Mouse (Mus musculus) midbrain, embryonic 10.5 days (tissue): ENCODE results near the gene Scfd1. TPM values are rescaled to one million over a fixed set of nuclear protein-coding genes. Genes with fewer than 3 reads are reported as not detected.

Source experiments
- DNase-seq: peaks from one replicate; pipeline ENCODE4 v3.0.0-alpha.2; 2017; ENCODE audit warnings: low spot score
- H3K27ac ChIP-seq: fragments of 300-500 bp; sonication (generic); replicated peaks from 2 replicates; pipeline ENCODE4 v1.5.1; 2016; ENCODE audit warnings: mild to moderate bottlenecking
- H3K27me3 ChIP-seq: fragments of 300-500 bp; sonication (generic); 2 replicates; pipeline ENCODE4 v1.6.1; 2016; ENCODE audit warnings: low read depth, mild to moderate bottlenecking; ENCODE audit not compliant: poor library complexity, severe bottlenecking
- H3K36me3 ChIP-seq: fragments of 300-500 bp; sonication (generic); 2 replicates; pipeline ENCODE4 v1.6.1; 2016; ENCODE audit warnings: mild to moderate bottlenecking, moderate library complexity
- H3K4me1 ChIP-seq: fragments of 300-500 bp; sonication (generic); 2 replicates; pipeline ENCODE4 v1.6.1; 2016
- H3K4me3 ChIP-seq: fragments of 300-500 bp; sonication (generic); 2 replicates; pipeline ENCODE4 v1.5.1; 2016; ENCODE audit warnings: mild to moderate bottlenecking, moderate library complexity
- H3K9me3 ChIP-seq: fragments of 300-500 bp; sonication (generic); replicated peaks from 2 replicates; pipeline ENCODE4 v1.6.1; 2016; ENCODE audit warnings: mild to moderate bottlenecking
- WGBS: fragments of 180-500 bp; shearing (Covaris S2); methylation state at CpG from one replicate; pipeline ENCODE4 v1.1.7; 2016; 5-methylcytosine and 5-hydroxymethylcytosine counted together
- polyA plus RNA-seq: library from polyadenylated mRNA; unstranded; fragments of >200 nt; fragmentation: Nextera tagmentation; extraction: Ambion mirVana; gene quantifications from 2 replicates; pipeline ENCODE4 v1.2.1, GENCODE M21; 2016

Gene Scfd1
- polyA plus RNA-seq, 1 experiment from 2014 or later = 65.2 TPM

- no peak overlapping the region for H3K27ac ChIP-seq
- H3K4me3 ChIP-seq = no peak overlapping the region
- H3K36me3 ChIP-seq = peaks cover 59% of the 10 kb centered on the region
- WGBS = 80% methylated on average over 4 of the region's 4 CpGs
- H3K9me3 ChIP-seq = no peaks in the 10 kb centered on the region
- DNase-seq = no peak
- no peaks in the 10 kb centered on the region for H3K27me3 ChIP-seq
- H3K4me1 ChIP-seq = no peaks in the 10 kb centered on the region
Observed at GRCm38 (mm10) chr12:51403987-51404586, 26.8 kb downstream of the Scfd1 start.

GRCm38 (mm10) chr12:51411362-51411761 lies 34.1 kb downstream of the Scfd1 start:
- Histone ChIP-seq H3K36me3 (peaks cover 66% of the 10 kb centered on the region), H3K27ac (no peak overlapping the region), H3K27me3 (no peaks in the 10 kb centered on the region), H3K9me3 (no peaks in the 10 kb centered on the region), H3K4me3 (no peak overlapping the region), H3K4me1 (no peaks in the 10 kb centered on the region)
- WGBS = 87% methylated on average over 4 of the region's 4 CpGs
- no peak for DNase-seq

GRCm38 (mm10) chr12:51437541-51437940 lies 60.2 kb downstream of the Scfd1 start:
- Histone ChIP-seq H3K4me3 (no peak overlapping the region), H3K9me3 (no peaks in the 10 kb centered on the region), H3K36me3 (peaks cover 76% of the 10 kb centered on the region), H3K4me1 (no peaks in the 10 kb centered on the region), H3K27me3 (no peaks in the 10 kb centered on the region), H3K27ac (no peak overlapping the region)
- 95% methylated on average over 2 of the region's 2 CpGs for whole genome bisulfite sequencing
- no peak for DNase-seq

- no peaks in the 10 kb centered on the region for H3K9me3 ChIP-seq
- DNase-seq = no peak
- H3K27me3 ChIP-seq = no peaks in the 10 kb centered on the region
- no peak overlapping the region for H3K4me3 ChIP-seq
- H3K36me3 ChIP-seq = peaks cover 69% of the 10 kb centered on the region
- WGBS = 90% methylated on average over 2 of the region's 2 CpGs
- no peaks in the 10 kb centered on the region for H3K4me1 ChIP-seq
- H3K27ac ChIP-seq = no peak overlapping the region
Observed at GRCm38 (mm10) chr12:51438311-51438710, 61.0 kb downstream of the Scfd1 start.

- Histone ChIP-seq H3K27ac (no peak overlapping the region), H3K9me3 (no peaks in the 10 kb centered on the region), H3K4me1 (no peaks in the 10 kb centered on the region), H3K27me3 (no peaks in the 10 kb centered on the region), H3K4me3 (no peak overlapping the region), H3K36me3 (peaks cover 73% of the 10 kb centered on the region)
- 93% methylated on average over 2 of the region's 2 CpGs for WGBS
- DNase-seq = no peak
Observed at GRCm38 (mm10) chr12:51449303-51449702, 72.0 kb downstream of the Scfd1 start.

- Histone ChIP-seq H3K27me3 (no peaks in the 10 kb centered on the region), H3K4me3 (no peak overlapping the region), H3K27ac (no peak overlapping the region), H3K36me3 (no peaks in the 10 kb centered on the region), H3K9me3 (no peaks in the 10 kb centered on the region), H3K4me1 (no peaks in the 10 kb centered on the region)
- DNase-seq = no peak
- WGBS = 90% methylated on average over 4 of the region's 4 CpGs
Observed at GRCm38 (mm10) chr12:51470881-51471280, 93.6 kb downstream of the Scfd1 start.

- Histone ChIP-seq H3K27me3 (no peaks in the 10 kb centered on the region), H3K27ac (no peak overlapping the region), H3K4me1 (no peaks in the 10 kb centered on the region), H3K4me3 (no peak overlapping the region), H3K9me3 (no peaks in the 10 kb centered on the region; the same call in 1 of the 2 replicates), H3K36me3 (no peaks in the 10 kb centered on the region)
- no peak for DNase-seq
- 95% methylated on average over 2 of the region's 2 CpGs for WGBS
Observed at GRCm38 (mm10) chr12:51481246-51481645, 103.9 kb downstream of the Scfd1 start.

- Histone ChIP-seq H3K27me3 (no peaks in the 10 kb centered on the region), H3K4me1 (no peaks in the 10 kb centered on the region), H3K36me3 (no peaks in the 10 kb centered on the region), H3K4me3 (no peak overlapping the region), H3K27ac (no peak overlapping the region), H3K9me3 (no peaks in the 10 kb centered on the region)
- DNase-seq = no peak
- 86% methylated on average over 7 of the region's 7 CpGs for WGBS
Observed at GRCm38 (mm10) chr12:51492040-51492439, 114.7 kb downstream of the Scfd1 start.

- H3K27ac ChIP-seq = no peak overlapping the region
- H3K27me3 ChIP-seq = no peaks in the 10 kb centered on the region
- no peaks in the 10 kb centered on the region for H3K36me3 ChIP-seq
- no peak for DNase-seq
- H3K4me3 ChIP-seq = no peak overlapping the region
- WGBS = 88% methylated on average over 11 of the region's 11 CpGs
- H3K9me3 ChIP-seq = no peaks in the 10 kb centered on the region
- H3K4me1 ChIP-seq = no peaks in the 10 kb centered on the region
Observed at GRCm38 (mm10) chr12:51493476-51493875, 116.2 kb downstream of the Scfd1 start.

GRCm38 (mm10) chr12:51494641-51495040 lies 117.3 kb downstream of the Scfd1 start:
- WGBS = 93% methylated on average over 20 of the region's 20 CpGs
- Histone ChIP-seq H3K4me3 (no peak overlapping the region), H3K4me1 (no peaks in the 10 kb centered on the region), H3K9me3 (no peaks in the 10 kb centered on the region), H3K27me3 (no peaks in the 10 kb centered on the region), H3K27ac (no peak overlapping the region), H3K36me3 (no peaks in the 10 kb centered on the region)
- DNase-seq = no peak

Other genes starting within 250 kb of the Scfd1 start
- 45.5 and 48.1 TPM in 2 replicates for gene G2e3, start 29.4 kb upstream of the Scfd1 start, polyA plus RNA-seq
- 2.7 and 4.4 TPM in 2 replicates for gene Coch, start 215.8 kb downstream of the Scfd1 start, polyA plus RNA-seq